Mouse (Mus musculus): Measurements from ENCODE around the gene Mab21l3. TPM values are rescaled to one million over a fixed set of nuclear protein-coding genes. Genes with fewer than 3 reads are reported as not detected.

Gene Mab21l3
- total and polyA plus RNA-seq, 3 experiments, result 1.9 to 3.4 (median 2.8) TPM

DNA sequence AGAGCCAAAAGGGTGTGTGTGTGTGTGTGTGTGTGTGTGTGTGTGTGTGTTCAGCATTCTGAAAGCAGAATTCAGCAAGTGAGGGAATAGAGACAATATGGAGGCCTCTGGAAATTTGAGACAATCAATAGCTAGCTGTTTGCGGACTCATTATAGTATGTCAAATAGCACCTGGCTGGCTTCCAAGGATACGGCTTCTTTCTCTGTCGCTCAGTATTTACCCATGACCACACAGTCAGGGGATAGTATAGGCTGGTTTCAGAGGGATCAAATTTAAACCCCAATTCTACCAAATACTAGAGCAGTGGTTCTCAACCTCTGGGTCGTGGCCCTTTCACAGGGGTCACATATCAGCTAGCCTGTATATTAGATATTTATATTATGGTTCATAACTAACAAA lies 36.3 kb upstream of the Mab21l3 start:
- dilution Hi-C loops (cut with MboI; ENCODE audit: extremely low pct_ligation_motif_present, extremely low pct_unique_long_range_greater_than_20kb, low sequenced_read_pairs) (no loop called here), in situ Hi-C loops (cut with MboI; ENCODE audit: low pct_ligation_motif_present, low pct_unique_long_range_greater_than_20kb, low sequenced_read_pairs) (loop anchor here (25.0 kb wide), 1 partner anchor 177 kb away; no protein-coding TSS in a partner anchor)
- no peak for TF ChIP-seq JUND (conservative IDR thresholded peaks at IDR 0.05; ENCODE audit: low read depth, low read length)
- TF ChIP-seq ZNF384 (IDR thresholded peaks at IDR 0.05; ENCODE audit: low read depth, low read length), result no peak
- no peak for TF ChIP-seq ZKSCAN1 (IDR thresholded peaks at IDR 0.05; ENCODE audit: borderline replicate concordance, low read depth, low read length)
- no peak for TF ChIP-seq NELFE (IDR thresholded peaks at IDR 0.05; ENCODE audit: low read depth, low read length)
- H3K27ac ChIP-seq (ENCODE audit: insufficient read depth, low read depth), result no peak overlapping the region
- H3K36me3 ChIP-seq (replicated peaks in 1 of 2; ENCODE audit: control insufficient read depth in 1 of 2, insufficient read depth in 1 of 2, low read length in 1 of 2), result peaks cover 5 to 12% of the 10 kb centered on the region in 2 experiments
- H3K4me1 ChIP-seq (ENCODE audit: control insufficient read depth in 1 of 2, insufficient read depth in 2 of 2), result no peaks in the 10 kb centered on the region
- H3K4me3 ChIP-seq (replicated peaks in 1 of 3; ENCODE audit: low read depth in 2 of 3, low read length in 2 of 3, poor library complexity in 1 of 3), result no peak overlapping the region
- H3K9ac ChIP-seq (ENCODE audit: insufficient read depth, low read depth), result no peak overlapping the region
- H3K4me2 ChIP-seq (ENCODE audit: insufficient read depth, low read depth, poor library complexity, severe bottlenecking), result no peak overlapping the region
- H3K9me3 ChIP-seq (replicated peaks; ENCODE audit: low read length), result no peaks in the 10 kb centered on the region
- no peaks in the 10 kb centered on the region for H3K27me3 ChIP-seq (replicated peaks)
- H3K79me2 ChIP-seq (replicated peaks; ENCODE audit: control insufficient read depth, extremely low read depth, insufficient read depth, poor library complexity, severe bottlenecking), result no peaks in the 10 kb centered on the region
- no peak for DNase-seq (ENCODE audit: extremely low read depth)

DNA sequence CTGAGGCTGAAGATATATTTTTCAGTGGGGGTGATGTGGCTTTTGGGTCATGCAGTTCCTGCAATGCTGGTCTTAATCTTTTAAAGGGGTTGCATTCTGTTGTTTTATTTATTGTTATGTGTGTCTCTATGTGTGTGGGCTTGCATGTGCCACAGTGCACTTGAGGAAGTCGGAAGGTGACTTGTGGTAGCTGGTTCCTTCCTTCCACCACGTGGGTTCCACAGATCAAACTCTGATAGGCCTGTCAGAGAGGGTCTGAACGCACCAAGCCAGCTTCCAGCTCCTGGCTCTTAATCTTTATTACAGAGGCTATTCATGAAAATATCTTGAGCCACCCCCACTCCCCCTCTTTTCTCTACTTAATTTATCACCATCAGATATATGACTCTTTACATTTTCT lies 35.1 kb upstream of the Mab21l3 start:
- H3K27me3 ChIP-seq (replicated peaks), result no peaks in the 10 kb centered on the region
- no peak overlapping the region for H3K4me2 ChIP-seq (ENCODE audit: insufficient read depth, low read depth, poor library complexity, severe bottlenecking)
- no peaks in the 10 kb centered on the region for H3K79me2 ChIP-seq (replicated peaks; ENCODE audit: control insufficient read depth, extremely low read depth, insufficient read depth, poor library complexity, severe bottlenecking)
- H3K36me3 ChIP-seq (replicated peaks in 1 of 2; ENCODE audit: control insufficient read depth in 1 of 2, insufficient read depth in 1 of 2, low read length in 1 of 2), result peaks cover 15 to 22% of the 10 kb centered on the region in 2 experiments
- no peak overlapping the region for H3K4me3 ChIP-seq (replicated peaks in 1 of 3; ENCODE audit: low read depth in 2 of 3, low read length in 2 of 3, poor library complexity in 1 of 3)
- TF ChIP-seq MAFK (IDR thresholded peaks at IDR 0.05; ENCODE audit: insufficient replicate concordance, low read length) (no peak), POLR2AphosphoS2 (IDR thresholded peaks at IDR 0.05; ENCODE audit: low read depth, low read length) (no peak)
- in situ Hi-C loops (cut with MboI; ENCODE audit: low pct_ligation_motif_present, low pct_unique_long_range_greater_than_20kb, low sequenced_read_pairs), result loop anchor here (25.0 kb wide), 1 partner anchor 178 kb away; no protein-coding TSS in a partner anchor
- H3K9ac ChIP-seq (ENCODE audit: insufficient read depth, low read depth), result no peak overlapping the region
- dilution Hi-C loops (cut with MboI; ENCODE audit: extremely low pct_ligation_motif_present, extremely low pct_unique_long_range_greater_than_20kb, low sequenced_read_pairs), result no loop called here
- DNase-seq (ENCODE audit: extremely low read depth), result no peak
- H3K4me1 ChIP-seq (ENCODE audit: control insufficient read depth in 1 of 2, insufficient read depth in 2 of 2), result no peaks in the 10 kb centered on the region
- no peaks in the 10 kb centered on the region for H3K9me3 ChIP-seq (replicated peaks; ENCODE audit: low read length)
- H3K27ac ChIP-seq (ENCODE audit: insufficient read depth, low read depth), result no peak overlapping the region

DNA sequence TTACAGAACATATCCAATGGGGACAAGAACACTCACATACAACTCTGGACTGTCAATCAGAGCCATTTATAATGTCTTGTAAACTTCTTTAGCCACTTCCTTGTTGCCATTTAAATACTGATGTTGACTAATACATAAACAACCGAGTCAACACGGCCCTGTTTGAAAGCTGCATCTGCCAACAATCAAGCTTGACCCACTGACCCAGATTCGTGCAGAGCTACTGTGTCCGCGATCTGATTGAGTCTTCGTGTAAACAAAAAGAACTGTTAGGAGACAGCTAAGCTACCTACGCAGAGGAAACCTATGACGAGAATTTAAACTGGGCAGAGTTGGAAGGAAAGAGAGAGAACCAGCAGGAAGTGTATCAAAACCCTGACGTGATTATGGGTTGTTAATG lies 33.0 kb upstream of the Mab21l3 start:
- TF ChIP-seq ZMIZ1 (IDR thresholded peaks at IDR 0.05; ENCODE audit: low read depth, low read length) (no peak), RCOR1 (conservative IDR thresholded peaks at IDR 0.05; ENCODE audit: low read depth, low read length) (no peak), SIN3A (IDR thresholded peaks at IDR 0.05; ENCODE audit: low read length) (no peak), ETS1 (conservative IDR thresholded peaks at IDR 0.05; ENCODE audit: low read depth, low read length) (no peak), MAFK (IDR thresholded peaks at IDR 0.05; ENCODE audit: insufficient replicate concordance, low read length) (no peak), ZC3H11A (IDR thresholded peaks at IDR 0.05; ENCODE audit: low read depth, low read length) (no peak), CHD1 (IDR thresholded peaks at IDR 0.05; ENCODE audit: low read depth, low read length) (no peak), RAD21 (IDR thresholded peaks at IDR 0.05; ENCODE audit: low read depth, low read length) (no peak), TCF12 (IDR thresholded peaks at IDR 0.05; ENCODE audit: low read depth, low read length) (no peak), CHD2 (IDR thresholded peaks at IDR 0.05; ENCODE audit: low read length) (no peak)
- in situ Hi-C loops (cut with MboI; ENCODE audit: low pct_ligation_motif_present, low pct_unique_long_range_greater_than_20kb, low sequenced_read_pairs), result loop anchor here (25.0 kb wide), 1 partner anchor 181 kb away; no protein-coding TSS in a partner anchor
- Histone ChIP-seq H3K4me3 (replicated peaks in 1 of 3; ENCODE audit: low read depth in 2 of 3, low read length in 2 of 3, poor library complexity in 1 of 3) (no peak overlapping the region), H3K9ac (ENCODE audit: insufficient read depth, low read depth) (no peak overlapping the region), H3K27ac (ENCODE audit: insufficient read depth, low read depth) (no peak overlapping the region), H3K27me3 (replicated peaks) (no peaks in the 10 kb centered on the region), H3K36me3 (replicated peaks in 1 of 2; ENCODE audit: control insufficient read depth in 1 of 2, insufficient read depth in 1 of 2, low read length in 1 of 2) (peaks cover 20 to 37% of the 10 kb centered on the region in 2 experiments), H3K9me3 (replicated peaks; ENCODE audit: low read length) (no peaks in the 10 kb centered on the region), H3K4me1 (ENCODE audit: control insufficient read depth in 1 of 2, insufficient read depth in 2 of 2) (no peaks in the 10 kb centered on the region), H3K4me2 (ENCODE audit: insufficient read depth, low read depth, poor library complexity, severe bottlenecking) (no peak overlapping the region), H3K79me2 (replicated peaks; ENCODE audit: control insufficient read depth, extremely low read depth, insufficient read depth, poor library complexity, severe bottlenecking) (no peaks in the 10 kb centered on the region)
- dilution Hi-C loops (cut with MboI; ENCODE audit: extremely low pct_ligation_motif_present, extremely low pct_unique_long_range_greater_than_20kb, low sequenced_read_pairs), result no loop called here
- no peak for DNase-seq (ENCODE audit: extremely low read depth)

Measured in CH12.LX (cell line).